Mouse (Mus musculus): ENCODE data around the gene Timm8a1.

- TF ChIP-seq CTCF (IDR thresholded peaks at IDR 0.05; ENCODE audit: low read depth) = no peak
- TF ChIP-seq EP300 (IDR thresholded peaks at IDR 0.05; ENCODE audit: low read depth) = no peak
Measured at GRCm38 (mm10) chrX:134553326-134553725, 11.7 kb upstream of the Timm8a1 start.
